Mouse (Mus musculus) embryonic facial prominence, embryonic 13.5 days (tissue): ENCODE measurements around the gene Rere. TPM values are rescaled to one million over a fixed set of nuclear protein-coding genes. Genes with fewer than 3 reads are reported as not detected.
A peak's percentile ranks its signal among the peaks of the same experiment; 100 is the strongest.

ENCODE experiments used
- ATAC-seq: fragments of 200-750 bp; cut with Nextera tagmentation; 2 replicates; pipeline ENCODE4 v1.8.0; 2017; ENCODE audit warnings: low read depth; ENCODE audit not compliant: insufficient number of reproducible peaks, insufficient read depth, low FRiP score, low TSS enrichment
- H3K27ac ChIP-seq: fragments of 300-500 bp; sonication (generic); 2 replicates; pipeline ENCODE4 v1.5.1; 2015; ENCODE audit warnings: moderate library complexity, mild to moderate bottlenecking, inconsistent platforms
- H3K27me3 ChIP-seq: fragments of 300-500 bp; sonication (generic); 2 replicates; pipeline ENCODE4 v1.6.1; 2015; ENCODE audit warnings: mild to moderate bottlenecking, inconsistent platforms
- H3K36me3 ChIP-seq: fragments of 300-500 bp; sonication (generic); 2 replicates; pipeline ENCODE4 v1.6.1; 2015; ENCODE audit warnings: mild to moderate bottlenecking, inconsistent platforms
- H3K4me1 ChIP-seq: fragments of 300-500 bp; sonication (generic); 2 replicates; pipeline ENCODE4 v1.6.1; 2015; ENCODE audit warnings: inconsistent platforms
- H3K4me2 ChIP-seq: fragments of 300-500 bp; sonication (generic); 2 replicates; pipeline ENCODE4 v1.6.1; 2015; ENCODE audit warnings: moderate library complexity, mild to moderate bottlenecking, inconsistent platforms
- H3K4me3 ChIP-seq: fragments of 300-500 bp; sonication (generic); 2 replicates; pipeline ENCODE4 v1.5.1; 2015; ENCODE audit warnings: mild to moderate bottlenecking, inconsistent platforms
- H3K9ac ChIP-seq: fragments of 300-500 bp; sonication (generic); 2 replicates; pipeline ENCODE4 v1.6.1; 2015; ENCODE audit warnings: mild to moderate bottlenecking, inconsistent platforms
- H3K9me3 ChIP-seq: fragments of 300-500 bp; sonication (generic); 2 replicates; pipeline ENCODE4 v1.6.1; 2016; ENCODE audit warnings: inconsistent platforms
- WGBS: fragments of 180-500 bp; shearing (Covaris S2); methylation state at CpG from one replicate; pipeline ENCODE4 v1.1.7; 2015; ENCODE audit warnings: mixed read lengths; 5-methylcytosine and 5-hydroxymethylcytosine counted together
- polyA plus RNA-seq: library from polyadenylated mRNA; unstranded; fragments of >200 nt; fragmentation: Nextera tagmentation; extraction: Ambion mirVana; gene quantifications from 2 replicates; pipeline ENCODE4 v1.2.1, GENCODE M21; 2015

Rere gene
- polyA plus RNA-seq, 1 experiment from 2014 or later = 23.3 TPM

DNA sequence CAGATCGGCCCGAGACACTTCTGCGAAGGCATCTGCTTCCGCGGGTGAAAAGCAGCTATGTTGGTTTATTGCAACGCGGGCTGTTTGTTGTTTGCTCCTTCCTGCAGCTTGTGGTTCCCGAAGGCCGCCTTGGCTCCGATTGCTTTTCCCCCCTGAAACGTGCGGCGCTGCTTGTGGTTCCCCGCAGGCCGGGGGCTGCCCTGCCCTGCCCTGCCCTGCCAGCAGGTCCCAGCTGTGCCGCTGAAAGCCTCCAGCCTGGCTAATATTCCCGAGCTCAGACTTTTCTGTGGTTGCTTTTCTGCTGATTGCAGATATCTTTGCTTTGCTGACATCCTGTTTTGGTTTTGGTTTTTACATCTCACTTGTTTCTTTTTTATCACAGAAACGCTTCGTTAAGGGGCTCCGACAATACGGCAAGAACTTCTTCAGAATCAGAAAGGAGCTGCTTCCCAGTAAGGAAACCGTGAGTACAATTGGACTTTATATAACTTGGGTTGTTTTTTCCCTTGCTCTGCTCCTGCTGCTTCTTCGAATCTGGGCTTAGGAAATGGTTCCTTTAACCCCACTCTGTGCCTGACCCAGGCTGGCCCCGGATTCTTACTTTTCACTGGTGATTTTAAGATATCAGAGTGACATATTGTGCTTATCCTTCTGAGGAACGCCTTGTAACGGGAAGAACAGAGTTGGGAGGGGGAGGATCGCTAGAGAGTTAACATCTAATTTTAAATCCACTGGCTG lies 288.6 kb downstream of the Rere start:
- WGBS = 2% methylated on average over 27 of the region's 27 CpGs
- peak overlapping the region; percentile 90 for H3K27ac ChIP-seq
- H3K36me3 ChIP-seq = peaks cover 12% of the 10 kb centered on the region; the same call in 1 of the 2 replicates
- H3K9me3 ChIP-seq = no peaks in the 10 kb centered on the region
- H3K4me1 ChIP-seq = peaks cover 42% of the 10 kb centered on the region
- no peak for ATAC-seq
- H3K9ac ChIP-seq = peak overlapping the region; percentile 85
- peak overlapping the region; percentile 88 for H3K4me2 ChIP-seq
- no peaks in the 10 kb centered on the region for H3K27me3 ChIP-seq
- peak overlapping the region; percentile 68 for H3K4me3 ChIP-seq

DNA sequence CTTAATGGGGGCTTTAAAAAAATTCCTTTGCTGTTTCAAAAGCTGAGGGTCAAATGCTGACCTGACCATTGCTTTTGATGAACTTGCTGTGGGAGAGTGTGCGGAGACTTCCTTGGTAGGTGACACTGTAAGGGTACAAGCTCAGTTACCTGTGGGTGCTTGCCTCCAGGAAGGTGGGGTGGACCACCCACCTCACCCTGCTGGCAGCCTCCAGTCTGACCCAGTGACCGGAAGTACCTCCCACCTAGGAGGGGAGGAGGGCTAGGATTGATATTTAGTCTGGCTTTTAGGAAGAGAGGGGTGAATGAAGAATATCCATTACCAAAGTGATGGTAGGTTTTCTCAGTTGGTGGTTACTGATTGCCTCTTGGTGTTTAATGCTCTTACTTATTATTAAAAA lies 289.3 kb downstream of the Rere start:
- Histone ChIP-seq H3K27ac (no peak overlapping the region), H3K4me1 (peaks cover 41% of the 10 kb centered on the region), H3K27me3 (no peaks in the 10 kb centered on the region), H3K4me2 (peak overlapping the region; percentile 88), H3K4me3 (peak overlapping the region; percentile 68), H3K9ac (no peak overlapping the region), H3K36me3 (peaks cover 12% of the 10 kb centered on the region; the same call in 1 of the 2 replicates), H3K9me3 (no peaks in the 10 kb centered on the region)
- ATAC-seq = no peak
- WGBS = 55% methylated on average over 2 of the region's 2 CpGs

DNA sequence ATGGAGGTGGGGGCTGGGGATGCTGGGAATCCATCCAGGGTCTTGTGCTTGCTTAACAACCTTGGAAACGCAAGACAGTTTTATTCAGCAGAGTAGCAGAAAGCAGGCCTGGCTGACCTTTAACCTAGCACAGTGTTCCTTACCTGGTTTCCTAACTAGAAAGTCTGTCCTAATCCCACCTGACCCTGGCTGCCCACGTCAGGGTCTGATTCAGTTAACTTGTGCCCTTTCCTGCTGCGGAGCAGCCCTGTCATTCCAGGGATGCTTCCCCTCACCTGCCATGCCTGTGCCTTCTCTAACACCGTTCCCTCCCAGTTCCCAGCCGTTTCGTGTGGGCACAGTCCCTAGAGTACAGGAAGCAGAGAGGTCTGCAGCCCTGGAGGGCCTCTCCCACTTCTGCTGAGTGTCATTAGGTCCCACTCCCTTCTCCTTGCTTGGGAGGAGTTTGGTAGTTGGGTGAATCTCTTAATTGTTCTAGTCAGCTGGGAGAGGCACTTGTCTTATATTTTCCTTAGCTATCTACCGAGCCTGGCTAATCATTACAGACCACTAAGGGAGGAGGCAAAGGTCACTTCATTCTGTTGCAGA lies 290.8 kb downstream of the Rere start:
- 69% methylated on average over 7 of the region's 7 CpGs for WGBS
- Histone ChIP-seq H3K36me3 (peaks cover 12% of the 10 kb centered on the region; the same call in 1 of the 2 replicates), H3K27ac (no peak overlapping the region), H3K4me3 (no peak overlapping the region), H3K4me2 (no peak overlapping the region), H3K9me3 (no peaks in the 10 kb centered on the region), H3K9ac (no peak overlapping the region), H3K27me3 (no peaks in the 10 kb centered on the region), H3K4me1 (peaks cover 33% of the 10 kb centered on the region)
- no peak for ATAC-seq

DNA sequence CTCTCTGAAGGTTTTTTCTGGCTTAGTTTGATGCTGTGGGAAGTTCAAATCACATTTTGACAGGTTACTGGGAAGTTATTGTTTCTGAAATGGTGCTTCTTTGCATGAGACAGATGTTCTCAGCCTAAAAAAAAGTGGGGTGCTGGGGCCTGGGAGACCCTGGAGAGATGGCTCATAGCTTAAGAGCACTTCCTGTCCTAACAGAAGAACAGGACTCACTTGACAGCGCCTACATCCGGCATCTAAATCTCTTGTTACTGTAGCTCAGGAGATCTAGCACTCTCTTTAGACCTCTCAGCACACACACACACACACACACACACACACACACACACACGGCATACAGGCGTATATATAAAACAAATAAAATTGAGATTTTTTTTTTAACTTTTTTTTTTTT lies 291.5 kb downstream of the Rere start:
- H3K9me3 ChIP-seq = no peaks in the 10 kb centered on the region
- no peak for ATAC-seq
- WGBS = 93% methylated on average over 4 of the region's 4 CpGs

DNA sequence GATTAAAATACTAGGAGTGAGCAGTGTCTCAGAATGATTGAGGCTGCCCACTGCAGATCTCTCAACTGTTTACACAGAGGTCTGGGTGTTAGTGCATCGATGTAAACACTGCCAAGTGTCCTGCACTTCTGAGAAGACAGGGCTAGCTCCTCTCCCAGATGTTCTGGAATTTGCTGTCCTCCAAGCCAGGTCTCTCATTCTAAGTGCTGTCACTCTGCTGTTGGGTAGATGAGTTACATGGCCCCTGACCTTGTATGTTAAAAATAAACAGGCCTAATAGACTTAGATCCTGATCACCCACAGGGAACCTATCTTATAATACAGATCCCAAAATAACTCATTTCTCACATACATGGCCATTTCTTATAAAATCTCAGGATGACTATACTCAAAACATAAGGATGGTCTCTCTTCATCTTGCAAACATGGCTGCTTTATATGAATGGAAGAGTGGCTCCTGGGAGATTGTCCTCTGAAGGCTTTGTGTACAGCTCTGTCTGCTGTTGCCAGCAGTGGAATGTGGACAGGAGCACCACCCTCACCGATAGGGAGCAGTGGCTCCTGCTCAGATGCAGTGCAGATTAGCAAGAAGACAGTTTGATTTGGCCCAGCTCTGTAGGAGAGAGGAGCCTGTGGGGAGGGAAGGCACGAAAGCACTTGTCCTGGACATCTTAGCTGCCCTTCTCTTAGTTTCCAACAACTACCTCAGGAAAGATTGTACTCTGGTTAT lies 294.1 kb downstream of the Rere start:
- H3K4me3 ChIP-seq = no peak overlapping the region
- no peaks in the 10 kb centered on the region for H3K9me3 ChIP-seq
- H3K4me2 ChIP-seq = no peak overlapping the region
- H3K36me3 ChIP-seq = peaks cover 12% of the 10 kb centered on the region; the same call in 1 of the 2 replicates
- H3K9ac ChIP-seq = no peak overlapping the region
- peaks cover 17% of the 10 kb centered on the region for H3K4me1 ChIP-seq
- no peaks in the 10 kb centered on the region for H3K27me3 ChIP-seq
- no peak for ATAC-seq
- WGBS = 76% methylated on average over 3 of the region's 3 CpGs
- H3K27ac ChIP-seq = no peak overlapping the region

More for the DNA sequence above, 291.5 kb downstream of the Rere start:
- no peak overlapping the region for H3K4me3 ChIP-seq
- H3K4me2 ChIP-seq = no peak overlapping the region
- H3K36me3 ChIP-seq = peaks cover 12% of the 10 kb centered on the region; the same call in 1 of the 2 replicates
- no peak overlapping the region for H3K9ac ChIP-seq
- H3K4me1 ChIP-seq = peaks cover 32% of the 10 kb centered on the region
- H3K27ac ChIP-seq = no peak overlapping the region
- H3K27me3 ChIP-seq = no peaks in the 10 kb centered on the region

DNA sequence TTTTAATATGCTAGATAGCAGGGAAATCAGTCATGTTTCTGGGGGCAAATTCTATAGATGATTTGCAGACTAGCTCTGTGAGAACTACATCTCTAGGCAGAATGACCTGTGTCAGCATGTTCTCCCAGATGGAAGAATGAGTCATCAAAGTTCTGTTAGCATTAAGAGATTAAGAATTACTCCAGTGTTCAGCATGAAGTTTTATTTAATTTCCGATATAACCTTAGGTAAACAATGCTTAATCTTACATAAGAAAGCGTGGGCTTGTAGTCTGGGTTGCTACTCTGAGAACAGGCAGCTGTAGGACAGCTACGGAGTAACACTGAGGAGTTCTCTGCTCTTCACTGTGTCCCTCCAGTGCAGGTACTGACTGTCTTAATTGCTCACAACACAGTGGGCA lies 294.9 kb downstream of the Rere start:
- ATAC-seq = no peak
- H3K36me3 ChIP-seq = peaks cover 12% of the 10 kb centered on the region; the same call in 1 of the 2 replicates
- WGBS = 82% methylated on average over 3 of the region's 3 CpGs

DNA sequence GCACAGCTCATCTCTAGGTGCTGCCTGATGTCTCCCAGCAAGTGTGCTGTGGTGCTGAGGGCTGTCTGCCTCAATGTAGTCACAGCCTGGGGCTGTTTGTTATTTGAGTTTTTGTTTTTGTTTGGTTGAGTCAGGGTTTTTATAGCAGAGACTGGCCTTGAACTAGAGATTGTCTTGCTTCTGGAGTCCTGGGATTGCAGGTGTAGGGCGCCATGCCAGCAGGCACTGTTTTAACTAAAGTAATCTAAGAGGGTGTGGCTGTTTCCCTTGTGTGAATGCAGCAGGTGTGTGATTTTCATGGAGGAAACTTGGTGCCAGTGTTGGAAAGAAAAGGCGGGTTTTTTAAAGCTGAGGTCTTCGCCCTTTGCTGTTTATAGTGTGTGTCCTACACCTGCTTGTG lies 296.6 kb downstream of the Rere start:
- no peaks in the 10 kb centered on the region for H3K27me3 ChIP-seq
- no peak overlapping the region for H3K27ac ChIP-seq
- H3K36me3 ChIP-seq = peaks cover 5% of the 10 kb centered on the region; the same call in 1 of the 2 replicates
- WGBS = 94% methylated on average over 3 of the region's 3 CpGs
- peaks cover 22% of the 10 kb centered on the region for H3K4me1 ChIP-seq
- H3K4me2 ChIP-seq = no peak overlapping the region
- ATAC-seq = no peak
- H3K9me3 ChIP-seq = no peaks in the 10 kb centered on the region
- H3K9ac ChIP-seq = no peak overlapping the region
- H3K4me3 ChIP-seq = no peak overlapping the region

More for the DNA sequence above, 294.9 kb downstream of the Rere start:
- H3K4me1 ChIP-seq = peaks cover 12% of the 10 kb centered on the region; the same call in 1 of the 2 replicates
- H3K27me3 ChIP-seq = no peaks in the 10 kb centered on the region
- no peak overlapping the region for H3K27ac ChIP-seq
- H3K4me2 ChIP-seq = no peak overlapping the region
- no peak overlapping the region for H3K9ac ChIP-seq
- H3K9me3 ChIP-seq = no peaks in the 10 kb centered on the region
- H3K4me3 ChIP-seq = no peak overlapping the region

DNA sequence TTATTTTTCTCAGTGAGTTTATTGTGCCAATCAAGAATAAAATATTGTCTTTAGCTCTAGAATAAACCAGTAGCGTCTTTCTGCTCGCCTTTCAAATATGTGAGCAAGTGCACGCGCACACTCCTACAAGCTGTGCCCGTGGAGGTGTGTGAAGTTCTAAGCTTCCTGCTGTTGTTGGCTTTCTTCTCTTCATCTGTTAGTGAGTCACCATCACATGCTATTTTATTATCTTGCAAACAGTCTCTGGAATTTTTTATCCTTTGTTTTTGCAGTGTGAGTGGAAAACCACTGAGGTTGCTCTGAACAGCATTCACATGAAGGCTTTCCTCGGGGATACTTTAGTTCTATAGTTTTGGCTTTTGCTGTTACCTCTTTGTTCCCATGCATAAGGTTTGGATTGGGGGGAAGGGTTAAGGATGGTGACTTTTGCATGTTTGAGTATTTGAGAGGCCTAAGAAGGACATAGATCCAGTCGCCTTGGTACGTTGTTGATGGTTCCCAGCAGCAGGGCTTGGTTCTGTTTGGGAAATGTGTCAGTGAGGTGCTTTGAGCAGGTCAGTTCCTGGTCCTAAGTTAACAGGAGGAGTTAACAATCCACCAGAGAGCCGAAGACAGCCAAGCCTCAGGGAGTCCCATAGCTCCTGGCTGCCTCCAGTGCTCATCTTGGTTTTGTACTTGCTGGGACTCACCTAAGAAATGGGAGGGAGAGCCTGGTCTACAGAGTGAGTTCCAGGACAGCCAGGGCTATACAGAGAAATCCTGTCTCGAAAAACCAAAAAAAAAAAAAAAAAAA lies 300.7 kb downstream of the Rere start:
- no peaks in the 10 kb centered on the region for H3K27me3 ChIP-seq
- H3K9ac ChIP-seq = no peak overlapping the region
- no peak overlapping the region for H3K4me3 ChIP-seq
- no peaks in the 10 kb centered on the region for H3K36me3 ChIP-seq
- H3K4me1 ChIP-seq = peaks cover 49% of the 10 kb centered on the region
- 71% methylated on average over 10 of the region's 10 CpGs for WGBS
- ATAC-seq = no peak
- no peaks in the 10 kb centered on the region for H3K9me3 ChIP-seq
- H3K4me2 ChIP-seq = no peak overlapping the region
- H3K27ac ChIP-seq = peak overlapping the region; percentile 66; the same call in 1 of the 2 replicates

DNA sequence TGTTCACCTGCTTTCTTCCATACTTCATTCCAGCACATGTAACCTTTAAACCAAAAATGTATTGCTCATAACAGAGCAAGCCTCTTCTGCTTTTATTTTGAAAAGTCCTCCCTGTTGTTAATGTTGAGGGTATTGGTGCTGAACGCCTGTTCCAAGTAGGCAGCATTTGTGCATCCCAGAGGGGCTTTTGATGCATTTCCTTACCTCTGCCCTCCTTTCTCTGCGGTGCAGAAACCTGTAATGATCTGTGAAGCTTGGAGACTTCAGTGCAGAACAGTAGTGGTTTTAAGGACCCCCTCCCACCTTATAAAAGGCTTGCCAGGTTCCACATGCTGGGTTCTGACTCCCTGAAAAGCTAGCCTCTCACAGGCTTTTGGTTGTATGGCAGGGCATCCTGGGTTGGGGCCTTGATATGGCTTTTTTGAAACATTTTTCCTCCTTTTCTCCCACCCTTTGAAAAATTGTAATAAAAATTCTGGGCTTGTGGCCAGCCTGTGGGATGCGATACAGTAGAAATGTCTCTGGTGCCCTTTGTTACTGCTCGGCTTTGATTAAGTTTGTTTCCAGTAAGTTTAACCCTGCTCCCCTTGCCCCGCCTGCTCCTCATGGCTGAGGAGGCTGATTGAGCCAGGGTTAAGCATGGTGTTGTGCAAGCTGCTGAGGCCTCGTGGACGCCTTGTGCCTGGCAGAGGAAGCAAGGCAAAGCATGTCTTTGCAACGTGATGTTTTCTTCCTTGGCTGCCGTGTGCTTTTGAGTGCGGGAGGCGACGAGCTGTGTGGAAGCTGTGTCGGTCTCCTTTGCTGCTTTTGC lies 301.7 kb downstream of the Rere start:
- Histone ChIP-seq H3K4me3 (peak overlapping the region; percentile 3; the same call in 1 of the 2 replicates), H3K27ac (peak overlapping the region; percentile 85), H3K4me1 (peaks cover 59% of the 10 kb centered on the region), H3K9me3 (no peaks in the 10 kb centered on the region), H3K4me2 (peak overlapping the region; percentile 31), H3K27me3 (no peaks in the 10 kb centered on the region), H3K9ac (peak overlapping the region; percentile 52; the same call in 1 of the 2 replicates), H3K36me3 (no peaks in the 10 kb centered on the region)
- 18% methylated on average over 13 of the region's 13 CpGs for WGBS
- peak; percentile 64; the same call in 1 of the 2 replicates for ATAC-seq

DNA sequence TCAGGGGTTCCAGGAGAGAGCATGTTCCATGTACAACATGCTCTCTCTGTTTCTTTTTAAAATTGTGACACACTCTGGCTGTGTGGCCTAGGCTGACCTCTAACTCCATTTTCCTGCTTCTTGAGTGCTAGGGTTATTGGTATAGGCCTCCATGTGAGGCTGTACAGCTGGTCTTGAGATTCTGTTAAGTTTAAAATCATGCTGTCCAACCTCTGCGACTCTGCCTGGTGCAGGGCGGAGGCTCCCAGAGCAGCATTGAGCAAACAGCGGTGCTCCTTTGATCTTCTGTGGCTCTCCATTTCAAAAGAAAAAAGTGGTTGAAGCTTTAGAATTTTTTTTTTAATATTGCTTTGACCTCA lies 302.3 kb downstream of the Rere start:
- Histone ChIP-seq H3K4me1 (peaks cover 61% of the 10 kb centered on the region), H3K9ac (peak overlapping the region; percentile 52; the same call in 1 of the 2 replicates), H3K27ac (peak overlapping the region; percentile 85), H3K27me3 (no peaks in the 10 kb centered on the region), H3K4me3 (peak overlapping the region; percentile 3; the same call in 1 of the 2 replicates), H3K36me3 (no peaks in the 10 kb centered on the region), H3K4me2 (peak overlapping the region; percentile 31), H3K9me3 (no peaks in the 10 kb centered on the region)
- no peak for ATAC-seq
- 36% methylated on average over 3 of the region's 3 CpGs for WGBS
